Mouse (Mus musculus) splenic B cell, adult 2 months (primary cell): ENCODE measurements around the gene Jmjd1c.

ENCODE experiments used
- DNase-seq: peaks from one replicate; pipeline ENCODE4 v3.0.0-alpha.2; 2011; ENCODE audit warnings: low read depth, low spot score
- H3K27me3 ChIP-seq: 2 replicates; pipeline ENCODE4 v1.6.1; 2012; ENCODE audit warnings: mild to moderate bottlenecking, low read length, moderate library complexity, mixed read lengths; ENCODE audit not compliant: control insufficient read depth, poor library complexity, insufficient read depth, severe bottlenecking
- H3K36me3 ChIP-seq: 2 replicates; pipeline ENCODE4 v1.6.1; 2012; ENCODE audit warnings: mild to moderate bottlenecking, low read length, moderate library complexity, mixed read lengths; ENCODE audit not compliant: control insufficient read depth, poor library complexity, insufficient read depth, severe bottlenecking

The Jmjd1c gene

GRCm38 (mm10) chr10:67282531-67282930 lies 186.6 kb downstream of the Jmjd1c start:
- DNase-seq: no peak
- Histone ChIP-seq H3K27me3 (no peaks in the 10 kb centered on the region), H3K36me3 (no peaks in the 10 kb centered on the region)

- H3K27me3 ChIP-seq: no peaks in the 10 kb centered on the region
- no peaks in the 10 kb centered on the region for H3K36me3 ChIP-seq
- no peak for DNase-seq
Observed at GRCm38 (mm10) chr10:67283516-67283915, 187.6 kb downstream of the Jmjd1c start.

GRCm38 (mm10) chr10:67284311-67284710 lies 188.4 kb downstream of the Jmjd1c start:
- Histone ChIP-seq H3K27me3 (no peaks in the 10 kb centered on the region), H3K36me3 (no peaks in the 10 kb centered on the region)
- no peak for DNase-seq

- no peaks in the 10 kb centered on the region for H3K36me3 ChIP-seq
- H3K27me3 ChIP-seq: no peaks in the 10 kb centered on the region
- DNase-seq: peak; percentile 58
Observed at GRCm38 (mm10) chr10:67284761-67285175, 188.8 kb downstream of the Jmjd1c start.

GRCm38 (mm10) chr10:67285176-67285814 lies 189.4 kb downstream of the Jmjd1c start, which contains the start of gene Nrbf2:
TSS of gene Nrbf2 (minus strand) at chr10:67285305.
- Histone ChIP-seq H3K36me3 (no peaks in the 10 kb centered on the region), H3K27me3 (no peaks in the 10 kb centered on the region)
- peak; percentile 95 for DNase-seq

GRCm38 (mm10) chr10:67287877-67288276 lies 192.0 kb downstream of the Jmjd1c start:
- H3K27me3 ChIP-seq: no peaks in the 10 kb centered on the region
- no peak for DNase-seq
- H3K36me3 ChIP-seq: no peaks in the 10 kb centered on the region

- DNase-seq: peak; percentile 30
- Histone ChIP-seq H3K27me3 (no peaks in the 10 kb centered on the region), H3K36me3 (no peaks in the 10 kb centered on the region)
Observed at GRCm38 (mm10) chr10:67290622-67291021, 194.7 kb downstream of the Jmjd1c start.

GRCm38 (mm10) chr10:67291087-67291486 lies 195.2 kb downstream of the Jmjd1c start:
- no peaks in the 10 kb centered on the region for H3K36me3 ChIP-seq
- no peaks in the 10 kb centered on the region for H3K27me3 ChIP-seq
- DNase-seq: no peak

- no peak for DNase-seq
- H3K27me3 ChIP-seq: no peaks in the 10 kb centered on the region
- no peaks in the 10 kb centered on the region for H3K36me3 ChIP-seq
Observed at GRCm38 (mm10) chr10:67295331-67295730, 199.4 kb downstream of the Jmjd1c start.

GRCm38 (mm10) chr10:67295938-67296466 lies 200.1 kb downstream of the Jmjd1c start:
- DNase-seq: no peak
- Histone ChIP-seq H3K36me3 (no peaks in the 10 kb centered on the region), H3K27me3 (no peaks in the 10 kb centered on the region)

- no peaks in the 10 kb centered on the region for H3K27me3 ChIP-seq
- peak; percentile 72 for DNase-seq
- H3K36me3 ChIP-seq: no peaks in the 10 kb centered on the region
Observed at GRCm38 (mm10) chr10:67296482-67297152, 200.7 kb downstream of the Jmjd1c start.

- H3K27me3 ChIP-seq: no peaks in the 10 kb centered on the region
- DNase-seq: no peak
- H3K36me3 ChIP-seq: no peaks in the 10 kb centered on the region
Observed at GRCm38 (mm10) chr10:67297175-67297855, 201.4 kb downstream of the Jmjd1c start.

- H3K27me3 ChIP-seq: no peaks in the 10 kb centered on the region
- DNase-seq: no peak
- H3K36me3 ChIP-seq: no peaks in the 10 kb centered on the region
Observed at GRCm38 (mm10) chr10:67298856-67299255, 202.9 kb downstream of the Jmjd1c start.

GRCm38 (mm10) chr10:67299285-67299684 lies 203.4 kb downstream of the Jmjd1c start:
- Histone ChIP-seq H3K36me3 (no peaks in the 10 kb centered on the region), H3K27me3 (no peaks in the 10 kb centered on the region)
- no peak for DNase-seq

- H3K27me3 ChIP-seq: no peaks in the 10 kb centered on the region
- DNase-seq: no peak
- H3K36me3 ChIP-seq: no peaks in the 10 kb centered on the region
Observed at GRCm38 (mm10) chr10:67301046-67301445, 205.1 kb downstream of the Jmjd1c start.
